Mouse (Mus musculus): ENCODE measurements around the gene Fbp2. TPM values are rescaled to one million over a fixed set of nuclear protein-coding genes. Genes with fewer than 3 reads are reported as not detected.

Fbp2 gene
- polyA plus RNA-seq, 1 experiment from 2014 or later: 0.45 TPM

GRCm38 (mm10) chr13:62882856-62883255, 24.6 kb upstream of the Fbp2 start:
- Histone ChIP-seq H3K4me2 (no peak overlapping the region), H3K27ac (no peak overlapping the region), H3K9ac (no peak overlapping the region), H3K27me3 (peaks cover 26% of the 10 kb centered on the region), H3K9me3 (no peaks in the 10 kb centered on the region), H3K4me3 (no peak overlapping the region), H3K36me3 (no peaks in the 10 kb centered on the region), H3K4me1 (peaks cover 15% of the 10 kb centered on the region)
- no peak for ATAC-seq (ENCODE audit: insufficient number of reproducible peaks, insufficient read depth, low FRiP score, low TSS enrichment, low read depth)
- 78% methylated on average over 5 of the region's 5 CpGs for WGBS

- ATAC-seq (ENCODE audit: insufficient number of reproducible peaks, insufficient read depth, low FRiP score, low TSS enrichment, low read depth): no peak
- no peaks in the 10 kb centered on the region for H3K36me3 ChIP-seq
- H3K4me3 ChIP-seq: no peak overlapping the region
- 83% methylated on average over 9 of the region's 9 CpGs for WGBS
- H3K27me3 ChIP-seq: peaks cover 12% of the 10 kb centered on the region
- H3K9me3 ChIP-seq: no peaks in the 10 kb centered on the region
- H3K4me1 ChIP-seq: peaks cover 8% of the 10 kb centered on the region
- H3K27ac ChIP-seq: no peak overlapping the region
- H3K4me2 ChIP-seq: no peak overlapping the region
- no peak overlapping the region for H3K9ac ChIP-seq
Measured at GRCm38 (mm10) chr13:62881336-62881735, 23.1 kb upstream of the Fbp2 start.

GRCm38 (mm10) chr13:62879831-62880615, 21.8 kb upstream of the Fbp2 start:
- H3K9ac ChIP-seq: no peak overlapping the region
- H3K27me3 ChIP-seq: no peaks in the 10 kb centered on the region
- H3K4me1 ChIP-seq: peaks cover 8% of the 10 kb centered on the region
- no peak for ATAC-seq (ENCODE audit: insufficient number of reproducible peaks, insufficient read depth, low FRiP score, low TSS enrichment, low read depth)
- no peak overlapping the region for H3K27ac ChIP-seq
- H3K4me3 ChIP-seq: no peak overlapping the region
- WGBS: 48% methylated on average over 8 of the region's 8 CpGs
- H3K4me2 ChIP-seq: no peak overlapping the region
- no peaks in the 10 kb centered on the region for H3K9me3 ChIP-seq
- H3K36me3 ChIP-seq: no peaks in the 10 kb centered on the region

- Histone ChIP-seq H3K4me2 (no peak overlapping the region), H3K9me3 (no peaks in the 10 kb centered on the region), H3K36me3 (no peaks in the 10 kb centered on the region), H3K9ac (no peak overlapping the region), H3K4me3 (no peak overlapping the region), H3K27ac (no peak overlapping the region), H3K4me1 (peaks cover 8% of the 10 kb centered on the region), H3K27me3 (no peaks in the 10 kb centered on the region)
- 41% methylated on average over 6 of the region's 6 CpGs for WGBS
- ATAC-seq (ENCODE audit: insufficient number of reproducible peaks, insufficient read depth, low FRiP score, low TSS enrichment, low read depth): no peak
Measured at GRCm38 (mm10) chr13:62879411-62879810, 21.2 kb upstream of the Fbp2 start.

GRCm38 (mm10) chr13:62877247-62877646, 19.0 kb upstream of the Fbp2 start:
- peak overlapping the region; percentile 18; the same call in 1 of the 2 replicates for H3K4me2 ChIP-seq
- WGBS: 9% methylated on average over 5 of the region's 5 CpGs
- H3K4me1 ChIP-seq: 0 out of 2 replicates have a peak, but pooled peaks cover 5% of the 10 kb centered on the region
- ATAC-seq (ENCODE audit: insufficient number of reproducible peaks, insufficient read depth, low FRiP score, low TSS enrichment, low read depth): 0 out of 2 replicates have a peak, but pooled peaks have one; percentile 63
- no peak overlapping the region for H3K4me3 ChIP-seq
- no peaks in the 10 kb centered on the region for H3K27me3 ChIP-seq
- no peaks in the 10 kb centered on the region for H3K9me3 ChIP-seq
- no peak overlapping the region for H3K27ac ChIP-seq
- no peak overlapping the region for H3K9ac ChIP-seq
- H3K36me3 ChIP-seq: no peaks in the 10 kb centered on the region

GRCm38 (mm10) chr13:62876111-62876510, 17.9 kb upstream of the Fbp2 start:
- H3K27ac ChIP-seq: no peak overlapping the region
- H3K4me1 ChIP-seq: 0 out of 2 replicates have a peak, but pooled peaks cover 5% of the 10 kb centered on the region
- no peak overlapping the region for H3K4me3 ChIP-seq
- no peaks in the 10 kb centered on the region for H3K36me3 ChIP-seq
- H3K9me3 ChIP-seq: no peaks in the 10 kb centered on the region
- no peak overlapping the region for H3K4me2 ChIP-seq
- 85% methylated on average over 1 of the region's 1 CpGs for WGBS
- H3K9ac ChIP-seq: no peak overlapping the region
- no peaks in the 10 kb centered on the region for H3K27me3 ChIP-seq
- no peak for ATAC-seq (ENCODE audit: insufficient number of reproducible peaks, insufficient read depth, low FRiP score, low TSS enrichment, low read depth)

GRCm38 (mm10) chr13:62872252-62872651, 14.0 kb upstream of the Fbp2 start:
- Histone ChIP-seq H3K36me3 (no peaks in the 10 kb centered on the region), H3K4me3 (no peak overlapping the region), H3K4me2 (no peak overlapping the region), H3K9ac (no peak overlapping the region), H3K9me3 (no peaks in the 10 kb centered on the region), H3K4me1 (peaks cover 7% of the 10 kb centered on the region; the same call in 1 of the 2 replicates), H3K27me3 (no peaks in the 10 kb centered on the region), H3K27ac (peak overlapping the region; percentile 5; the same call in 1 of the 2 replicates)
- 53% methylated on average over 3 of the region's 3 CpGs for WGBS
- ATAC-seq (ENCODE audit: insufficient number of reproducible peaks, insufficient read depth, low FRiP score, low TSS enrichment, low read depth): no peak

- no peak for ATAC-seq (ENCODE audit: insufficient number of reproducible peaks, insufficient read depth, low FRiP score, low TSS enrichment, low read depth)
- H3K4me1 ChIP-seq: peaks cover 24% of the 10 kb centered on the region
- H3K9me3 ChIP-seq: no peaks in the 10 kb centered on the region
- no peaks in the 10 kb centered on the region for H3K27me3 ChIP-seq
- H3K27ac ChIP-seq: no peak overlapping the region
- H3K9ac ChIP-seq: no peak overlapping the region
- no peaks in the 10 kb centered on the region for H3K36me3 ChIP-seq
- H3K4me2 ChIP-seq: no peak overlapping the region
- no peak overlapping the region for H3K4me3 ChIP-seq
- 76% methylated on average over 2 of the region's 2 CpGs for WGBS
Measured at GRCm38 (mm10) chr13:62870605-62871004, 12.4 kb upstream of the Fbp2 start.

- Histone ChIP-seq H3K9me3 (no peaks in the 10 kb centered on the region), H3K4me1 (peaks cover 44% of the 10 kb centered on the region), H3K36me3 (no peaks in the 10 kb centered on the region), H3K27ac (peak overlapping the region; percentile 86), H3K4me2 (no peak overlapping the region), H3K27me3 (no peaks in the 10 kb centered on the region), H3K4me3 (no peak overlapping the region), H3K9ac (no peak overlapping the region)
- WGBS: 55% methylated on average over 4 of the region's 4 CpGs
- ATAC-seq (ENCODE audit: insufficient number of reproducible peaks, insufficient read depth, low FRiP score, low TSS enrichment, low read depth): no peak
Measured at GRCm38 (mm10) chr13:62866817-62867216, 8.6 kb upstream of the Fbp2 start.

GRCm38 (mm10) chr13:62865651-62866315, 7.6 kb upstream of the Fbp2 start:
- peak; percentile 75 for ATAC-seq (ENCODE audit: insufficient number of reproducible peaks, insufficient read depth, low FRiP score, low TSS enrichment, low read depth)
- Histone ChIP-seq H3K27ac (peak overlapping the region; percentile 86), H3K36me3 (no peaks in the 10 kb centered on the region), H3K4me2 (peak overlapping the region; percentile 14; the same call in 1 of the 2 replicates), H3K9ac (no peak overlapping the region), H3K4me1 (peaks cover 44% of the 10 kb centered on the region), H3K4me3 (no peak overlapping the region), H3K27me3 (no peaks in the 10 kb centered on the region), H3K9me3 (no peaks in the 10 kb centered on the region)
- 40% methylated on average over 11 of the region's 11 CpGs for WGBS

GRCm38 (mm10) chr13:62863771-62864170, 5.5 kb upstream of the Fbp2 start:
- H3K4me2 ChIP-seq: no peak overlapping the region
- peaks cover 44% of the 10 kb centered on the region for H3K4me1 ChIP-seq
- H3K27ac ChIP-seq: no peak overlapping the region
- no peaks in the 10 kb centered on the region for H3K36me3 ChIP-seq
- H3K4me3 ChIP-seq: no peak overlapping the region
- H3K9ac ChIP-seq: no peak overlapping the region
- H3K9me3 ChIP-seq: no peaks in the 10 kb centered on the region; the same call in 1 of the 2 replicates
- no peaks in the 10 kb centered on the region for H3K27me3 ChIP-seq
- ATAC-seq (ENCODE audit: insufficient number of reproducible peaks, insufficient read depth, low FRiP score, low TSS enrichment, low read depth): no peak
- 70% methylated on average over 6 of the region's 6 CpGs for WGBS

- 83% methylated on average over 3 of the region's 3 CpGs for WGBS
- no peak for ATAC-seq (ENCODE audit: insufficient number of reproducible peaks, insufficient read depth, low FRiP score, low TSS enrichment, low read depth)
- Histone ChIP-seq H3K4me1 (peaks cover 47% of the 10 kb centered on the region), H3K4me2 (no peak overlapping the region), H3K36me3 (no peaks in the 10 kb centered on the region), H3K27me3 (no peaks in the 10 kb centered on the region), H3K27ac (no peak overlapping the region), H3K9ac (no peak overlapping the region), H3K9me3 (no peaks in the 10 kb centered on the region; the same call in 1 of the 2 replicates), H3K4me3 (no peak overlapping the region)
Measured at GRCm38 (mm10) chr13:62862875-62863274, 4.7 kb upstream of the Fbp2 start.
